Mouse (Mus musculus) olfactory bulb, adult 2 months (tissue): ENCODE data around the gene Hmx3.

ENCODE experiments used
- CTCF ChIP-seq: fragments of 200-500 bp; IDR thresholded peaks from 2 replicates; pipeline ENCODE4 v1.5.1; 2012; ENCODE audit warnings: low read depth, mild to moderate bottlenecking, low read length, moderate library complexity; ENCODE audit not compliant: insufficient read depth
- POLR2A ChIP-seq: fragments of 200-500 bp; IDR thresholded peaks from 2 replicates; pipeline ENCODE4 v1.6.1; 2012; ENCODE audit warnings: mild to moderate bottlenecking, low read depth, low read length, moderate library complexity; ENCODE audit not compliant: insufficient read depth

DNA sequence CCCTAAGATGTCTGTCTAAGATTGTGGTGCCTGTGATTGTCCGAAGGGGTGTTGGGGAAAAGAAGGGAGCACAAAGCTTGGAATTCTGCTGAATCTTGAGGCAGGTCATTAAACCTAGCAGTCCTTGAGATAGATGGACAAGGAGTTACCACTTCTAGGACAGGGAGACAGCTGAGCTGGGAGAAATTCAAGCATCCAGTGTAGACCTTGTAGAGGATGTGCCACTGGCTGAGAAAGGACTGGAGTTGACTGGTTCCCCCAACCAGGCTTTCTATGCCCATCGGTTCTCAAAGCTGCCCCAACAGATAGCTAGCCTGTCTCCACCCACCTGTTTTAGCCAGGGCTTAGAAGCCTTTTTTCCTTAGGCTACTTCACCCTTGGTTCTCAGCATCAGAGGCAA lies 3.8 kb downstream of the Hmx3 start:
- TF ChIP-seq POLR2A = no peak
- TF ChIP-seq CTCF = no peak
